Mouse (Mus musculus) liver, embryonic 11.5 days (tissue): ENCODE measurements around the gene Nrm. TPM values are rescaled to one million over a fixed set of nuclear protein-coding genes. Genes with fewer than 3 reads are reported as not detected.
A peak's percentile ranks its signal among the peaks of the same experiment; 100 is the strongest.

ENCODE experiments used
- ATAC-seq: fragments of 200-750 bp; cut with Nextera tagmentation; replicated peaks from 2 replicates; pipeline ENCODE4 v1.8.0; 2017; ENCODE audit warnings: moderate number of reproducible peaks, mild to moderate bottlenecking, moderate TSS enrichment, moderate library complexity; ENCODE audit not compliant: low FRiP score
- DNase-seq: peaks from one replicate; pipeline ENCODE4 v3.0.0-alpha.2; 2017; ENCODE audit warnings: low spot score
- H3K27ac ChIP-seq: fragments of 300-500 bp; sonication (generic); 2 replicates; pipeline ENCODE4 v1.5.1; 2014; ENCODE audit warnings: mild to moderate bottlenecking, low read depth, low read length, control low read depth
- H3K27me3 ChIP-seq: fragments of 300-500 bp; sonication (generic); replicated peaks from 2 replicates; pipeline ENCODE4 v1.6.1; 2014; ENCODE audit warnings: low read length, mixed read lengths; ENCODE audit not compliant: control insufficient read depth, insufficient read depth
- H3K36me3 ChIP-seq: fragments of 300-500 bp; sonication (generic); 2 replicates; pipeline ENCODE4 v1.6.1; 2014; ENCODE audit warnings: mild to moderate bottlenecking, low read length, moderate library complexity, mixed read lengths; ENCODE audit not compliant: control insufficient read depth, insufficient read depth
- H3K4me1 ChIP-seq: fragments of 300-500 bp; sonication (generic); replicated peaks from 2 replicates; pipeline ENCODE4 v1.6.1; 2014; ENCODE audit warnings: low read length, mixed read lengths; ENCODE audit not compliant: control insufficient read depth, insufficient read depth
- H3K4me2 ChIP-seq: fragments of 300-500 bp; sonication (generic); 2 replicates; pipeline ENCODE4 v1.6.1; 2014; ENCODE audit warnings: mild to moderate bottlenecking, control low read depth, moderate library complexity
- H3K4me3 ChIP-seq: fragments of 300-500 bp; sonication (generic); 2 replicates; pipeline ENCODE4 v1.5.1; 2014; ENCODE audit warnings: low read depth, low read length, control low read depth
- H3K9ac ChIP-seq: fragments of 300-500 bp; sonication (generic); 2 replicates; pipeline ENCODE4 v1.6.1; 2014; ENCODE audit warnings: low read depth, low read length, control low read depth
- H3K9me3 ChIP-seq: fragments of 300-500 bp; sonication (generic); 2 replicates; pipeline ENCODE4 v1.6.1; 2016; ENCODE audit warnings: low read length, inconsistent platforms, mixed read lengths; ENCODE audit not compliant: control insufficient read depth
- WGBS: fragments of 180-500 bp; shearing (Covaris S2); extraction: QIAGEN DNeasy Blood & Tissue Kit; methylation state at CpG from one replicate; pipeline ENCODE4 v1.1.7; 2014; 5-methylcytosine and 5-hydroxymethylcytosine counted together
- polyA plus RNA-seq: library from polyadenylated mRNA; unstranded; fragments of >200 nt; fragmentation: Nextera tagmentation; extraction: Ambion mirVana; gene quantifications from 2 replicates; pipeline ENCODE4 v1.2.1, GENCODE M21; 2014

Nrm gene
- polyA plus RNA-seq, 1 experiment from 2014 or later, result 45.4 TPM

DNA sequence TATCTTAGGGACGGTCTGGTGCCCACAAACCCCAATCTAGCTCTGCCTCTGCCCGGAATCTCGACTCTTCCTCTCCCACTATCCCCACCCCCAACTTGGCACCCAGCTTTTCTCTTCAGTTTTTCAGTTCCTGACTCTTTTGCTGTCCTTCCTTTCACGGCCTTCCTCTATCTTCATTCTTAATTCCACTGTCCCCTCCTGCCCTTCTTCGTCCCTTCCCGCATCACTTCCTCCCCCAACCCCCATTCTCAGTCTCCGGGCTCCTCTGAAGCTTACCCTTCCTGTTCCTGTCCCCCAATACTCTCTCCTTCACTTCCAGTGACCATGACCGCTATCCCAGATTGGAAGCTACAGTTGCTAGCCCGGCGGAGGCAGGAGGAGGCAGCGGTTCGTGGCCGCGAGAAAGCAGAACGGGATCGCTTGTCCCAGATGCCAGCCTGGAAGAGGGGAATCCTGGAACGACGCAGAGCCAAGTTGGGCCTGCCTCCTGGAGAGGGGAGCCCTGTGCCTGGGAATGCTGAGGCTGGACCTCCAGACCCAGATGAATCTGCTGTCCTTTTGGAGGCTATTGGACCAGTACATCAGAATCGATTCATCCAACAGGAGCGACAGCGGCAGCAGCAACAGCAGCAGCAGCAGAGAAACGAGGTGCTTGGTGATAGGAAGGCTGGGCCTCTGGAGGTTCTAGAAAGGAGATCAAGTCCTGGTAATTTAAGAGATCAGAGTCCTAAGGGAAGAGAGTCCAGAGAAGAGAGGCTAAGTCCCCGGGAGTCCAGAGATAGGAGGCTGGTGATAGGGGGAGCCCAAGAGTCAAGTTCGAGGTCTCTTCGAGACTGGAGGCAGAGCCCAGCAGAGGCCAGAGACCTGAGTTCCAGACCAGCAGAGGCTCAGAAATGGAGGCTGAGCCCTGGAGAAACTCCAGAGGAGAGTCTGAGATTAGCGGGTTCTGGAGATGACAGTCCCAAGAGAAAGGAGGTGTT, 6.1 kb downstream of the Nrm start:
- no peak for ATAC-seq
- Histone ChIP-seq H3K9me3 (peaks cover 4% of the 10 kb centered on the region; the same call in 1 of the 2 replicates), H3K4me1 (peaks cover 40% of the 10 kb centered on the region), H3K27me3 (peaks cover 4% of the 10 kb centered on the region; the same call in 1 of the 2 replicates), H3K36me3 (peaks cover 4% of the 10 kb centered on the region; the same call in 1 of the 2 replicates), H3K4me3 (peak overlapping the region; percentile 59), H3K9ac (peak overlapping the region; percentile 68), H3K27ac (peak overlapping the region; percentile 82), H3K4me2 (peak overlapping the region; percentile 97)
- WGBS, result 6% methylated on average over 26 of the region's 26 CpGs
- DNase-seq, result no peak

DNA sequence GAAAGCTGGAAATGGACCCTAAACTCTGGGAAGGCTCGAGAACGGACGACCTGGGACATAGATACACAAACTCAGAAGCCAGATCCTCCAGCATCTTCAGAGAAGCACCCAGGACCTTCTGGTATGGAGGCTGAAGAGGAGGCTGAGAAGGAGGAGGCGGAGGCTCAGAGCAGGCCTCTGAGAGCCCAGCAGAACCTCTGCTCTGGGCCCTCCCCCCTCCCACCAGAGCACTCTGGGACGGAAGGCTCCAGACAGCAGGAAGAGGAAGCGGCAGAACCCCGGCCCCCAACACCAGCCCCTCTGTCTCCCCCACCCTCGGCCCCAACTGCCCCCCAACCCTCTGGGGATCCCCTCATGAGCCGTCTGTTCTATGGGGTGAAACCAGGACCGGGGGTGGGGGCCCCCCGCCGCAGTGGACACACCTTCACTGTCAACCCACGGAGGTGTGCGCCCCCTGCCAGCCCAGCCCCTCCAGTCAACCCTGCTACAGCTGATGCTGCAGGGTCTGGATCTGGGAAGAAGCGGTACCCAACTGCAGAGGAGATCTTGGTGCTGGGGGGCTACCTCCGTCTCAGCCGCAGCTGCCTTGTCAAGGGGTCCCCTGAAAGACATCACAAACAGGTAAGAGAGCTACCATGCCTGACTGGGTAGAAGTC, 7.2 kb downstream of the Nrm start:
- peak overlapping the region; percentile 82 for H3K27ac ChIP-seq
- H3K27me3 ChIP-seq, result peaks cover 4% of the 10 kb centered on the region; the same call in 1 of the 2 replicates

DNA sequence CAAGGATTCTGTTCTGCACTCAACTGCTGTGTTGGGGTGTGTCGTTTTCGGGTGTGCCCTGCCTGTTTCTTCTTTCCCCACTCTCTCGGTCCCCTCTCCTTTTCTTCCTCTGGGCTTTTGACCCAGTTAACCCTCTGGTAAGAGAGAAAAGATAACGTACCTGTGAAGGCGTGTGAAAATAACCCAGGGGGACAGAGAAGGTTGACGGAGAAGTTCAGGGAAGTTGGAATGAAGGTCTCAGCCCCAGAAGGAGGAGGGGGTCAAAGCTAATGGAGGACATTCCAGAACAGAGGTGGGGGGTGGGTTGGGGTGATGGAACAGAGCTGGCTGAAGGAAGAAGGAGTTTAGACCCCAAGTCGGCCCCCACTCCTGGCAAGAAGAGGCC, 7.8 kb downstream of the Nrm start:
- Histone ChIP-seq H3K9ac (peak overlapping the region; percentile 57), H3K27ac (peak overlapping the region; percentile 82), H3K4me1 (peaks cover 46% of the 10 kb centered on the region), H3K4me2 (peak overlapping the region; percentile 97), H3K9me3 (peaks cover 4% of the 10 kb centered on the region; the same call in 1 of the 2 replicates), H3K36me3 (peaks cover 4% of the 10 kb centered on the region; the same call in 1 of the 2 replicates), H3K27me3 (peaks cover 4% of the 10 kb centered on the region; the same call in 1 of the 2 replicates), H3K4me3 (peak overlapping the region; percentile 59)
- ATAC-seq (no peak), DNase-seq (no peak)
- 3% methylated on average over 7 of the region's 7 CpGs for WGBS

More for the DNA sequence above, 7.2 kb downstream of the Nrm start:
- 18% methylated on average over 17 of the region's 17 CpGs for WGBS
- Histone ChIP-seq H3K9ac (peak overlapping the region; percentile 57), H3K4me2 (peak overlapping the region; percentile 97), H3K9me3 (peaks cover 4% of the 10 kb centered on the region; the same call in 1 of the 2 replicates), H3K4me3 (peak overlapping the region; percentile 59), H3K36me3 (peaks cover 4% of the 10 kb centered on the region; the same call in 1 of the 2 replicates), H3K4me1 (peaks cover 41% of the 10 kb centered on the region)
- DNase-seq (no peak), ATAC-seq (no peak)

DNA sequence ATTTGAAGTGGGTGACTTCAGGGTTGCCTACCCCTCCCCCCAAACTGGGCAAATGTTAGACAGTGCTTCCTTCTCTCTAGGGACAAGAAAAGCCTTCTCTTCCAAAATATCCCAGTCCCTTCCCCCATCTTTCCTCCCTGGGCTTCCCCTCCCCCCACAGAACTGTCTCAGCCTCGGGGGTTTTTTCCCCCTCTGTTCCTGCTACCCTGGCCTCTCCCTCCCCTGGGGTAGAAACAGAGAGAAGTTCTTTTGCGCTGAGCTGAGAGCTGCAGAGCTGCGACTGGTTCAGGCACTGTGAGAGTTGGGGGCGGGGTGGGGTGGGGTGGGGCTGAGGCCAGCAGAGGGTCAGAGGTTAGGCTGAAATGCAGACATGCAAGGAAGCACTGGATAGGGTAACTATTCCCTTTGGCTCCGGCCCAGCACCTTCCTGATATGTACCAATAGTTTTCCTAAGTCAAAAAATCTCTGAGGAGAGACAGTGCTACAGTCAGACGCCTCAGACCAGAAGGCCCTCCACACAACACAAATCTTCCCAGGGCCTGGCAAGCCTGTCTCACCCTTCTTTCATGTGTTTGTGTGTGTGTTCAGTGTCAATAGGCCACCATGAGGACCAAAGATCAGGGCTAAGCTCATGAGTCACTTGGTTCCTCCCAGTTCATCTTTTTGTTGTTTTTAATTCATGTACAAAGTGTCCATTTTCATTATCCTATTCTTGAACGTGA, 8.4 kb downstream of the Nrm start:
- ATAC-seq, result peak; percentile 28; the same call in 1 of the 2 replicates
- peak overlapping the region; percentile 57 for H3K9ac ChIP-seq
- peaks cover 51% of the 10 kb centered on the region for H3K4me1 ChIP-seq
- WGBS, result 3% methylated on average over 7 of the region's 7 CpGs
- H3K27me3 ChIP-seq, result peaks cover 4% of the 10 kb centered on the region; the same call in 1 of the 2 replicates
- peak overlapping the region; percentile 59 for H3K4me3 ChIP-seq
- H3K9me3 ChIP-seq, result peaks cover 4% of the 10 kb centered on the region; the same call in 1 of the 2 replicates
- H3K36me3 ChIP-seq, result peaks cover 4% of the 10 kb centered on the region; the same call in 1 of the 2 replicates
- H3K27ac ChIP-seq, result peak overlapping the region; percentile 82
- peak overlapping the region; percentile 97 for H3K4me2 ChIP-seq
- peak; percentile 68 for DNase-seq

DNA sequence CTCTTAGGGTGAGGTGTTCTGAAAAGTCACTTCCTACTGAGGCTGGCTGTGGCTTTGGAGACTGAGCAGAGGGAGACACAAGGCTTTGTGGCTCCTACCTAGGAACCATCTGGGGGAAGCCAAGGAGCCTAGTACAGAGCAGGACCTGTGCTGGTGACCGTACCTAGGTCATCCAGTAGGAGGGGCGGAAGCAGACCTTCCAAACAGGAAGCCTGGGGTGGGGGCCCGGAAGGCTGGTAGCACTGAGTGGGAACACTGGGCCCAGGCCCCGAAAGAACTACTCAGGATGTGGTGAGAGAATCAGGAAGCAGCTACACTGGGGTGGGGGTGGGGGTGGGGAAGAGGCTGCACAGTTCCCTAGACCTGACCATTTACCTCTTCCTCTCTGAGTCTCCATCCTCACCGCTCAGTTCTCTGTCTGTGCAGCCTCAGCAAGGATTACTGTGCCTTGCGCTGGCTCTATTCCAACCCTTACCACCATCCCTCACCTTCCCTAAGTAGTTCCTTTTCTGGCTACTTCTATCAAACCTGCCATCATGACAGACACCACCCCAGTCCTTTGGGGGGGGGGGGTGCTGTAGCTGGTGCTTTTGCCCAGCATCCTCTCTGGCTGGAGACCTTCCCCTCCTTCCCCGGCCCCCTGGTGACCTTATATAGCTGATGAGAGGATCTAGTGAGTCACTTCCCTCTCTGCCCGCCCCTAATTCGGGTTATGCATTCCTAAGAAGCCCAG, 9.2 kb downstream of the Nrm start:
- Histone ChIP-seq H3K4me2 (peak overlapping the region; percentile 97), H3K9me3 (peaks cover 4% of the 10 kb centered on the region; the same call in 1 of the 2 replicates), H3K36me3 (peaks cover 4% of the 10 kb centered on the region; the same call in 1 of the 2 replicates), H3K4me1 (peaks cover 49% of the 10 kb centered on the region), H3K4me3 (peak overlapping the region; percentile 59), H3K27ac (peak overlapping the region; percentile 82), H3K27me3 (peaks cover 4% of the 10 kb centered on the region; the same call in 1 of the 2 replicates), H3K9ac (peak overlapping the region; percentile 57)
- WGBS, result 31% methylated on average over 9 of the region's 9 CpGs
- peak; percentile 48 for ATAC-seq
- peak; percentile 62 for DNase-seq

DNA sequence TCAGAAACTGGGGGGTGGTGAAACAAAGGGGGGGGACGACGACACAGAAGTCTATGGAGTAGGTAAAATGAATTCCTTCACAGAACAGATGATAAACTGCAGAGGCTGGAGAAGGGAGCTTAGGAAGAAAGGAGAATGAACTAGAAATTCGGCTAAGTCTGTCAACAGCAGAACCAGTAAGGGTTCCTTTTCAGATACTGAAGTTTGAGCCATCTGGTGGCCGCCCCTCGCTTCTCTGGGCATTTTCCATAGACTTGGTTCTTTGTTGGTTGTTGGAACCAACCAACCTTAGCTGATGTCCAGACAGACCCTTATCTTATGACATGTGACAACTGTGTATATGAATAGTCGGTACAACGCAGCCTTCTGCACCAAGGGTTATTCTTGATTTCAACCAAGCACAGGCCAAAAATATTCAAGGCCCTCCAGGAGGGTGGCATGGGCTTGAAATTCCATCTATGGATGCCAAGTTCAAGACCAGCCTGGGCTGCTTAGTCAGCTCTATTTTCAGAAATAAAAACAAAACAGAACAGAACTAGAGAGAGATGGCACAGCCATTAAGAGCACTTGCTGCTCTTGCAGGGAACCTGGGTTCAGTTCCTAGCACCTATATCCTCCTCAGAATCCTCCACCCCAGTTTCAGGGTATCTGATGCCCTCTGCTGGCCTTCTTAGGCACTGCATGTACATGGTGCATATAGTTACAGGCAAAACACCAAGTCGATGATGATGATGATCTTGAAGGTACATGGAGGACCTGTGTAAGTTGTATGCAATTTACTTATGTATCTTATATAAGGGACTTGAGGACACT, 10.0 kb downstream of the Nrm start:
- peak overlapping the region; percentile 97 for H3K4me2 ChIP-seq
- H3K9ac ChIP-seq, result no peak overlapping the region; the same call in 1 of the 2 replicates
- H3K4me3 ChIP-seq, result peak overlapping the region; percentile 59
- H3K9me3 ChIP-seq, result peaks cover 4% of the 10 kb centered on the region; the same call in 1 of the 2 replicates
- no peak for DNase-seq
- peak overlapping the region; percentile 82 for H3K27ac ChIP-seq
- H3K36me3 ChIP-seq, result peaks cover 4% of the 10 kb centered on the region; the same call in 1 of the 2 replicates
- H3K27me3 ChIP-seq, result peaks cover 4% of the 10 kb centered on the region; the same call in 1 of the 2 replicates
- 51% methylated on average over 8 of the region's 8 CpGs for WGBS
- peaks cover 49% of the 10 kb centered on the region for H3K4me1 ChIP-seq
- no peak for ATAC-seq
